Mouse (Mus musculus): ENCODE measurements around the gene Rap1b. TPM values are rescaled to one million over a fixed set of nuclear protein-coding genes. Genes with fewer than 3 reads are reported as not detected.
A peak's percentile ranks its signal among the peaks of the same experiment; 100 is the strongest.
"Not testable (repeated sequence)": the region's sequence is repeated elsewhere in the genome, so short reads cannot be mapped to it uniquely, and the experiment has no call there.

Rap1b gene
- 10 to 100 TPM; 48.1 to 52.0 TPM for total RNA-seq (2021)
- long read RNA-seq, experiment 1, transcript Rap1b-201 (8 exons, 2,724 nt), result major isoform, 59 of 68 reads
- long read RNA-seq, experiment 1, partial matches to known transcripts, result 1 of 68 reads
- long read RNA-seq, experiment 1, other reads (novel, unspliced or antisense), result 8 of 68 reads
- long read RNA-seq, experiment 2, transcript Rap1b-201 (8 exons, 2,724 nt), result major isoform, 36 of 39 reads
- long read RNA-seq, experiment 2, partial matches to known transcripts, result 1 of 39 reads
- long read RNA-seq, experiment 2, other reads (novel, unspliced or antisense), result 2 of 39 reads

GRCm38 (mm10) chr10:117845597-117846259, at the start of gene Rap1b:
Gene Rap1b, minus strand, starts transcription at chr10:117846035.
- DNase-seq, result peak; percentile 97 to 98

- no peak for DNase-seq
These were observed 49.4 kb upstream of the Rap1b start for GRCm38 (mm10) chr10:117895186-117895585.

- DNase-seq, result no peak
These were observed 48.5 kb upstream of the Rap1b start for GRCm38 (mm10) chr10:117894114-117895035.

- not testable (repeated sequence) for DNase-seq
These were observed 47.3 kb upstream of the Rap1b start for GRCm38 (mm10) chr10:117893128-117893527.

GRCm38 (mm10) chr10:117891327-117891726, 45.5 kb upstream of the Rap1b start:
- no peak for DNase-seq

- no peak for DNase-seq
These were observed 43.0 kb upstream of the Rap1b start for GRCm38 (mm10) chr10:117888822-117889221.

GRCm38 (mm10) chr10:117885358-117885757, 39.5 kb upstream of the Rap1b start:
- no peak for DNase-seq

GRCm38 (mm10) chr10:117884760-117885159, 38.9 kb upstream of the Rap1b start:
- no peak for DNase-seq

- DNase-seq, result no peak
These were observed 37.6 kb upstream of the Rap1b start for GRCm38 (mm10) chr10:117883438-117883837.

GRCm38 (mm10) chr10:117878628-117879027, 32.8 kb upstream of the Rap1b start:
- no peak for DNase-seq

GRCm38 (mm10) chr10:117876801-117877200, 31.0 kb upstream of the Rap1b start:
- no peak for DNase-seq

- no peak for DNase-seq
These were observed 30.6 kb upstream of the Rap1b start for GRCm38 (mm10) chr10:117876400-117876799.

- DNase-seq, result no peak
These were observed 29.1 kb upstream of the Rap1b start for GRCm38 (mm10) chr10:117874936-117875335.

GRCm38 (mm10) chr10:117873952-117874351, 28.1 kb upstream of the Rap1b start:
- no peak for DNase-seq

GRCm38 (mm10) chr10:117872468-117872867, 26.6 kb upstream of the Rap1b start:
- no peak for DNase-seq

- DNase-seq, result no peak
These were observed 21.5 kb upstream of the Rap1b start for GRCm38 (mm10) chr10:117867301-117867700.

GRCm38 (mm10) chr10:117866641-117867040, 20.8 kb upstream of the Rap1b start:
- DNase-seq, result peak in 1 of 2 experiments; percentile 18

- DNase-seq, result no peak
These were observed 18.9 kb upstream of the Rap1b start for GRCm38 (mm10) chr10:117864695-117865094.

- no peak for DNase-seq
These were observed 18.4 kb upstream of the Rap1b start for GRCm38 (mm10) chr10:117864251-117864650.

- DNase-seq, result no peak
These were observed 16.3 kb upstream of the Rap1b start for GRCm38 (mm10) chr10:117862014-117862580.

- DNase-seq, result peak; percentile 28 to 73
These were observed 15.1 kb upstream of the Rap1b start for GRCm38 (mm10) chr10:117860958-117861357.

- no peak for DNase-seq
These were observed 14.5 kb upstream of the Rap1b start for GRCm38 (mm10) chr10:117860361-117860760.

All from heart, adult 18-20 months (tissue).